Mouse (Mus musculus): ENCODE measurements around the gene Ube2i.

- TF ChIP-seq CTCF (IDR thresholded peaks at IDR 0.05; ENCODE audit: borderline replicate concordance, insufficient read depth, low read depth, low read length) = no peak
- no peak for TF ChIP-seq POLR2A (IDR thresholded peaks at IDR 0.05; ENCODE audit: borderline replicate concordance, insufficient read depth, low read length)
Measured at GRCm38 (mm10) chr17:25322930-25323329, 48.5 kb upstream of the Ube2i start.
